Mouse (Mus musculus) natural killer cell, adult 2 months (primary cell): Measurements from ENCODE around the gene Ring1.
"Not testable (repeated sequence)": the region's sequence is repeated elsewhere in the genome, so short reads cannot be mapped to it uniquely, and the experiment has no call there.

ENCODE experiments used
- DNase-seq, 2 experiments: peaks; one replicate each; pipeline ENCODE4 v3.0.0; 2022; ENCODE audit warnings: low spot score in 2 of 2

Ring1 gene

DNA sequence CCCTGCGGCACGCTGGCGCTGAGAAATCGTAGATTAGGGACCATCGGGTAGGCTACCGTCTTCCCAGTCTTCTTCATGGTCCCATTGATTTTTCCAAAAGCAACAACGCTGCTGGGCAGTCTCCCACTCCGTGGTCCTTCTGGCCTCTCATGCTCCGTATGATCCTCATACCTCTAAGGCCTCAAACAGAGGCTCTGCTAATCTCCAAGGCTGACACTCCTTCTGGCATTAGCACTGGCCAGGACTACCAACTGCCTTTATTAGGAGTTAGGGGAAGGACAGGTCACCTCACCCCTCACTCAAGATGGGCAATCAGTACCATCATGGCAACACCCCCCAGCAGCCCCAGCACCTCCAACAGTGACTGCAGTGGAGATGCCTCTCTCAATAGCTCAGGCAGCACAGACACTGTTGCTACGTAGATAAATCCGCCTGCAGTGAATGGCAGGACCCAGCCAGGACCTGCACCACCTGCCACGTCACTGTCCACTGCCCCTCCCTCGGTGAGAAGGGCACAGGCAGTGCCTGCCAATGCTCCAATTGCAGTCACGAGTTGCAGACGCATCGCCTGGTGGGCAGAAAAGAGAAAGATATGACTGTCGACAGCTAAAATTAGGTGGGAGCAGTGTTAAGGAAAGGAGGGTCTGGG lies 4.1 kb upstream of the Ring1 start:
- DNase-seq: no peak

DNA sequence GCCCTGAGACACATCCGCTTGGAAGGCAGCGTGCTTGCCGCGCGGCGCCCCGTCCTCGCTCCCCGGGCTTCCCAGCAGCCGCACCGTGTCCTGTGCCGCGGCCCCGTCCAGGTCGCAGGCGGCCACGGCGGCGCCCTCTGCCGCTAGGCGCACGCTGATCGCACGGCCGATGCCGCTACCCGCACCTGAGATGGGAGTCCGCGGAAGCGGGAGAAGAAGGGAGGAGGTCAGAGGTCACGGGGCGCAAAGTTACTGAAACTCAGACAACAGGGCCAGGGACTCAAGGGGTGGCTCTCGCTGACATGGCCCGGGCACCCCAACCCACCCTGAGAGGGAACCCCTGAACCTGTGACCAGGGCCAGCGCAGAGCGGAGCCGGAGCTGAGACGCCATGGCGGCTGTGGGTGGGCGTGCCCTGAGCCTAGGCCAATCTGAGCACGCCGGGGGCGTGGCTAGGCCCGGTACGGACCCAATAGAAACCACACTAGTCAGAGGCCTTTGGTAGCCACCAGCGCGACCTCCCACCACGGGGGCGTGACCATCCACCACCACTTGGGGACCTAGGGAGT lies 3.3 kb upstream of the Ring1 start, which contains the start of gene H2-Ke6:
H2-Ke6 (minus strand) TSS at position 405 of the 568 bp plus-strand sequence.
- peak; percentile 82 to 89 for DNase-seq

DNA sequence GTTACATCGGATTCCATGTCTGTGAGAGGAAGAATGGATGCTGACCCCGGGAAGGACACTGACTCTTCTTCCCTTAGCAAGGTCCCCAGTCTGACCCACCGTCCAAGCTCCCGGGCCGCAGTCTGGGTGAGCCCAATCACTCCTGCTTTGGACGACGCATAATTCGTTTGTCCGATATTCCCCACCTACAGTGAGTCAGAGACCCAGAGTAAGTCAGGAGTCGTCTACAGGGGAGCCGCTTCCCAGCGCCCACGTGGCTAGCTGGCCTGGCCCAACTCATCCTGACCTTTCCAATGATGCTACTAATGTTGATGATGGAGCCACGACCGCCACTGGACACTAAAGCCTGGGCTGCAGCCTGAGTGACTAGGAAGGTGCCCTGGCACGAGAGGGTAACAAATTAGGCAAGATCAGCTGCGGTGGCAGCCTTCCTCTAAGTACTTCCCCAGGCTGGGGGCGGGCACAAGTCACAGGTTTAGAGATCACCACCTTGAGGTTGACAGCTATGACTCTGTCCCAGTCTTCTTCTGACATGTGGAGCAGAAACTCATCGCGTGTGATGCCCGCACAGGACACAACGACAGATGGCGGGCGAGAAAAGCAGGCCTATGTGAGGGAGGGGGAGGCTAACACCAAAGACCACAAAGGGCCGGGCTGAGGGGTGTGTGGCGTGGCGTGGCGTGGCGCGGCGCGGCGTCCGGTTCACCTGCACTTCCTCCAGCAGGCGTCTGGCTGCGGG lies 2.6 kb upstream of the Ring1 start:
- DNase-seq: peak; percentile 78 to 80

DNA sequence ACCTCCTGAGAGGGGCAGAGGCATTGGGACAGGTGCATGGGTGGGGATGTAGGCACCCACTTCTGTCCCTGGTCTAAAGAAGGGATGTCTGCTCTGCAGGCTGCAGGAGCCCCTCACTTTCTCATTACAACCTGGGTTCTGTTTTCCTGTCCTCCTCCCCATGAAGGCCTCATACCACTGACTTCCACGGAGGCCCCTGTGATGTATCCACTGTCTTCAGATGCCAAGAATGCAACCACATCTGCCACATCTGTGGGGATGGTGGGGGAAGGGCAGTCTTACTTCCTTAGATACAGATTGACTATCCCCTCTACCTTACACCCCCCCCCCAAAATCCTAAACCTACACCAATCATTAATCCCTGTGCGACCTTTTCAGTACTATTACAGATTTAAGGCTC lies 1.7 kb upstream of the Ring1 start:
- DNase-seq: no peak

DNA sequence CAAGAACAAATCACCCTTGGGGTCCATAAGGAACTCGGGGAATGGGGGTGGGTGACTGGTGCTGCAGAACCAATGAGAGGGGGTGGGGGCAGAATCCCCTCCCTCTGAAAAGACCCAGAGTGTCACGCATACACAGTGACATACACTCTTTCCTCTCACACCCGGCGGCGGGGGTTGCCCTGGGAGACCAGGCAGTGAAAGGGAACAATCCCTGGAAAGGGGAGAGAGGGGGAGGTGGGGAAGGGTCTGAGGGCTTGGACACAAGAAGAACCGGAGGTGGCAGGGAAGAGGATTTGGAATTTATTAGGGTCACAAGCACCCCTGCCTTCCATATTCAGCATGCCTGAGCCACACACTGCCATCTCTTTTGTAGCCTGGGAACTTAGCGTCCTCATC lies 1.3 kb upstream of the Ring1 start:
- no peak for DNase-seq

DNA sequence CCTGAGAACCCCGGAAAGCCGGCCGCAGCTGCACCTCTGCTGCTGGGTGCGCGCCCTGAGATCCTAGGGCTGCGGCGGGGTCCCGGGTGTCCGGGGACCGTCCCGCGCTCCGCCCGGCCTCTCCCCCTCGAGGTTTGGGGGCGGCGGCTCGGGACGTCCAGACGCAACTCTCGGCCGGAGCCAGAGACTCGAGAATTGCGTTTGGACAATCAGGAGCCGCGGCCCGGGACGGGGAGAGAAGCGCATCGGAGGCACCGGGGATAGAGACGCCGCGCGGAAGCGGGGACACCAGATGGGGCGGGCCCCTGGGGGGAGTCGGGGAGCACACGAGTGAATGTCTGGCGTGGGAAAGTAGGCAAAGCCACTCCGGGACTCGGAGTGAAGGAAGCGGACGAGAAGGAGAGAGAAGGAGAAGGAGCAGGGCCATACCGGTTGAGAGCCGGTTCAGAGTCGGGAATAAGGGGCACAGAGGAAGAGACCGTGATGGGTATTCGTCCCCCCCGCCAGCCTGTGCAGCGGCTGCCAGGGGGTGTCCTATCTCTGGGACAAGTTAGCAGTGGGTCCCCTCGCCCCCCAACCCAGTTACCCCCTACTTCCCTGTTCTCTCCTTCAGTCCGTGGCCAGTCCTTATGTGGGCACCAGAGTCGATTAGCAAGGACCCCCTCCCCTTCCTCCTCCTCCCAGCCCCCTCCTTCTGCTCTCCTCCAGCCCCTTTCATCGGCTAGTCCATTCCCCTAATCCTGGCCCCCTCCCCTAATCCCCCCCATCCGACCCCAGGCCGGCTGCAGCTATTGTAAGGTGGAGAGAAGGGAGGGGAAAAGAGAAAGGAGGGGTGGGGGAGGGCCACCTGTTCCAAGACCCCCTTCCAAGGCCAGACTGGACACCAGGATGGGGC lies 628 bp upstream of the Ring1 start:
- DNase-seq: no peak

DNA sequence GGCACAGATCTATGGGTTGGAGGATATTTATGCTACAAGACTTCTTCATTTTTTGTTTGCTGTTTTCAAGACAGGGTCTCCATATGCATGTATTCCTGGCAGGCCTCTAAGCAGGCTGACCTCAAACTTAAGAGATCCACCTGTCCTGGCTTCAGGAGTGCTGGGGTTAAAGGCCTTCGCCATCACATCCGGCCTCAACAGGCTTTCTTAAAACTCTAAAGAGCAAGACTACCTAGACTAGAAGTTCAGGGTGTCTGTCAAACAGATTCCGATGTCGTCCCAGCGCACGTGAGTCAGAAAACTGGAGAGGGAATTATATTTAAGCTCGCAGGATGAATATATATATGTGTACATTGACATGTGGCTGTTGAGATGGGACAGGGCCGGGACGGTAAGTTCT lies 802 bp downstream of the Ring1 start:
- DNase-seq: no peak

DNA sequence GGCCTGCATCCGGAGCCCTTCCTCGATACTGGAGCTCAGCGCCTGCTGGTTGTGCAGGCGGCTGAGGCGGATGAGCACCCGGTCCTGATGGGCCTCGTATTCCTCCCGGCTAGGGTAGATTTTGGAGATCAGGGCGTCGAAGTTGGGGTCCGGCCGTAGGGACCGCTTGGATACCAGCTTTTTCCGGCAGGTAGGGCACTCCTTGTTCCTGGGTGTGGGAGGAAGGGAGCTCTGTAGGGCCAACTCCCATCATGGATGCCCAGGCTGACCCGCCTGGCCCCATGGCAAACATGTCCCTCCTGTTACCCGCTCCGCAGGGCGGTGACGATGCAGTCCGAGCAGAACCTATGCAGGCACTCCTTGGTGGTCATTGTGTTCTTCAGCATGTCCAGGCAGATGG lies 1.5 kb downstream of the Ring1 start:
- DNase-seq: no peak

DNA sequence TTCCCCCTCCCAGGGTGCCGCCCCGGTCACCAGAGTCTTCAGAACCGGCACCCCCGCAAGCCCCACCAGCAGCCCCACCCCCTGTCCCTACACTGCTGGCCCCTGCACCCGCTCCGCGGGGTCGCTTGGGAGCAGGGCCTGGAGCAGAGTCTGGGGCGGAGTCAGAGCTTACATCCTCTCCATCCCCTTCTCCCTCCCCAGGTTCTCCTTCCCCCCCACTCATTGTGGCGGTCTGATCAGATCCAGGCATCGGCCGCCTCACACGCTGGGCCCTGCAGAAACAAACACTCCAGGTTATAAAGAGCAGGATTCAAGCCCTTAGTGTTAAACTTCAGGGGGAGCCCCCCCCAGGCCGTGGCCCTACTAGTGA lies 2.1 kb downstream of the Ring1 start:
- no peak for DNase-seq

DNA sequence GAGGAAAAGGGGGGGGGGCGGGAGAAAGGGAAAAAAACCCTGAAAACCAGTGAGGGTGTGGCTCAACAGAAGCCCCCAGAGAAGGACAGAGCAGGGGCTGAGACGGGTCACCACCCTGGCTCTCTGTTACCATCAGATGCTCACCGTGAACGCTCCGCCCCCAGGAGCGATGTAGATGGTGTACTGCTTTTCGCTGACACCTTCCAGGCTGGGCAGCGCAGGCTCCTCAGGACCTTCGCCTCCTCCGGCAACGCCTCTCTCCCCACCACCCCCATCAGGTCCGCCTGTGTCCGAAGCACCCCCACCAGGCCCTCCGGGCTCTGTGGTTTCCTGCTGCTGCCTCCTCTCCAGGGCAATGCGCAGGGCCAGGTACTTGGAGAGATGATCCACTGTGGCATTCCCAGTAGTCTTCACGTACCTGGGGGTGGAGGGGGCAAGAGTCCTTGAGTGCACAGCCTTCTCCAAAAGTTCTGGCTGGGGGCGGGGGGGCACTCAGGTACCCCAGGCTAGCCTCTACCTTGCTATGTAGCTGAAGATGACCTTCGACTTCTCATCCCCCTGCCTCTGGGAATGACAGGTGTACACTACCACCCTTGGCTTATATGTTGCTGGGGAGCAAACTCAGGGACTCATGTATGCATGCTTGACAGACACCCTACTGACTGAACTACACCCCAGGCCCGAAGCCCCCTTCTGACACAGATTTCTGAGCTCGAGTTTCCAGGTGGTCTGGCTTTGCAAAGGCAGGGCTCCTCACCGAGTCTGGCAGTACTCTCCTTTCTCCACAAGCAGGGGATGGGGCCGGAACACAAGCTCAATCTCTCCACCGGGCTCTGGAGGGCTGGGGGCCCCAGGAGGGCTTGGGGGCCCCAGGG lies 2.7 kb downstream of the Ring1 start:
- no peak for DNase-seq

DNA sequence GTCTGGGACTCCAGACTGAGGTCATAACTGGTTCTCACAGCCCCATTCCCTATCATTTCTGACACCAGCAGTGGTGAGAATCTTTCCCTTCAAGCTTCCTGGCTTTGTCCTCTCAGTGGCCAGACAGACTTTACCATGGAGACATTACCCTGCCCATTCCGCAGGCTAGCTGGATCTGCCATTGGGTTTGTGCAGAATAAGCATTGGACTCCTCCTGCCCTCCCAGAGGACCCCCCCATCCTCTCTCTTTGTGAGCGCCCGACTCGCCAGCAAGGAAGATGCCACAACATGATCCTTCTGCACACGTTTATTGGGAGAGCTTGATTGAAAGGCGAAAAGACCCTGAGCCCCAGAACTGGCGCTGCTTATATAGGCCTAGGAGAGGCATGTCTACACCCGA lies 11.0 kb downstream of the Ring1 start:
- no peak for DNase-seq

DNA sequence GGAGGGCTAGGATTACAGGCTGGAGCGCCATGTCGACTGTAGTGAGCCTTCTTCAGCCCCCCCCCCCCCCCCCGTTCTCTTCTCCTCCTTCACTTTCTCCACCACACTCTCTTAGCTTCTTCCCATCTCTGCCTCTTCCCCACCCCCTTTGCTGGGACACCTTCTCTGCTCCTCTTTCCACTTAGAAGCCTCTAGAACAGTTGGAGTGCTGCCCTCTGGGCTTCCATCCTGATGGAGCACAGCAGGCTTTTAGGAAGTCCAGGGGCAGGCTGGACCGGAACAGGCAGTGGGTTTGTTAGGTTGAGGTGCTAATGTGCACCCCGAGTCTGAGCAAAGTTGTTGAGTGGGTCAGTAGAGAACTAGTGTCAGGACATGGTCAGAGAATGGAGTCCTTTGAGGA lies 14.3 kb downstream of the Ring1 start:
- DNase-seq: no peak

DNA sequence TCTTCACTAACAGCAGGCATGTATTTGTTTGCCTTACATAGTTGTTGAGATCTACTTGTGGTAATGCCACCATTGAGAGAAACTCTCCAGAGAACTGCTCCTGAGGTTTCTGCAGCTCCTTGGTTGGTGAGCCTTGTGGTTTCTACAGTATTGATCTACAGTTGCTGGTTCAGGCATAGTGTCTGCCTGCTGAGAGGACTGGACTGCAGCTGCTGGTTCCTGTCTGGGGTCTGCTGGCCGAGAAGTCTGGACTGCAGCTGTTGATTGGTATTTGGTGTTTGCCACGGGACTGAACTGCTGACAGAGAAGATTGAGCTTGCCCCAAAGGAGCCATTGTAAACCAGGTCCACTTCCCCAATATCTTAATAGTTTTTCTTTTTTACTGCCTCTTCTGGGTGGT lies 17.9 kb downstream of the Ring1 start:
- DNase-seq: no peak

DNA sequence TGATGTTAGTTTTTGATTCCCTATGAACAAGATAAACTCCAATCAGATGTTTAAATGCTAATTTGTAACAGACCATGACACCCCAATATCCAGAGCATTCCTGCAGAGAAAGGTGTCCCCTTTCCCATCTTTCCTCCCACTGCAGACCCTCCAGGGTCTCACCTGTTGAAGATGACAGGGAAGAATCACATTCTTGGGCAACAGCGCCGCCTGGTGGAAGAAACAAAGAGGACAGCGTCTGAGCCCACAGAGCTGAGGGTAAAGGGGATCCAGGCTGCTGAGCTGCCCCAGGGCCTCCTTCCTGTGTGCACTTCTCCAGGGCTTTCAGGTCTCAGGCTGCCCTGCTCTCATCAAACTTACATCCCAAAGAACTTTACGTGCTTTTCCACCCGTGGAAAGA lies 21.1 kb downstream of the Ring1 start:
- peak in 1 of 2 experiments; percentile 63 for DNase-seq

DNA sequence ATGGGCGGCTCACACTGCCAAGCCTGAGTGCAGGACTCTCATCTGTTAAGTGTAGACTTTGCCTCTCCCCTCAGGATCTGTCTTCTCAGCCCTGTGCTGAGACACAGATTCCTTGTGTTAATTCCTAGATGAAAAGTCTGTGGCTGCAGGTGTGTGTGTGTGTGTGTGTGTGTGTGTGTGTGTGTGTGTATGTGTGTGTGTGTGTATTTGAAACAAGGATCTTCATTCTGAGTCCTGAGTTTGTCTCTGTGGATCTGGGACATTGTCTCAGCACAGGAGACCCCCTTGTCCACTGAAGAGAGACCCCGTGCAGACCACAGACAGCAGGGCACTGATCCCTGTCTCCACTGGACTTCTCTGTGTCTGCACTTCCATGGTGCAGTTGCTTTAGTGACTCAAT lies 23.7 kb downstream of the Ring1 start:
- DNase-seq: not testable (repeated sequence)

DNA sequence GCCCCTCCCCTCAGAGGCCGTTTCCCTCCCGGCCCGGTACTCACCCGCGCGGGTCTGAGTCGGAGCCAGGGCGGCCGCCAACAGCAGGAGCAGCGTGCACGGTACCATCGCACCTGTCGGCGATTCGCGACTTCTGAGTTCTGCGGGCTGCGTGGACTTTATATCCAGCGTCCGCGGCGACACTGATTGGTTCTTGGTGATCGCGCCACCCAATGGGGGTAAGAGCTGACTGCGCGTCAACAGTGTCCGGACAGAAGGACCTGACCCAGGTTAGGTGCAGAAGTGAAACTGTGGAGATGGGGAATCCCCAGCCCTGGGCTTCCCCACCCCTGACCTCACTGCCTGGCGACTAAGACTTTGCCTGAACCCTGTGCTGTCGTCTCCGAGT lies 24.3 kb downstream of the Ring1 start, which contains the start of gene H2-K1:
H2-K1 (minus strand) TSS at position 198 of the 388 bp plus-strand sequence.
- DNase-seq: peak; percentile 98 to 99

DNA sequence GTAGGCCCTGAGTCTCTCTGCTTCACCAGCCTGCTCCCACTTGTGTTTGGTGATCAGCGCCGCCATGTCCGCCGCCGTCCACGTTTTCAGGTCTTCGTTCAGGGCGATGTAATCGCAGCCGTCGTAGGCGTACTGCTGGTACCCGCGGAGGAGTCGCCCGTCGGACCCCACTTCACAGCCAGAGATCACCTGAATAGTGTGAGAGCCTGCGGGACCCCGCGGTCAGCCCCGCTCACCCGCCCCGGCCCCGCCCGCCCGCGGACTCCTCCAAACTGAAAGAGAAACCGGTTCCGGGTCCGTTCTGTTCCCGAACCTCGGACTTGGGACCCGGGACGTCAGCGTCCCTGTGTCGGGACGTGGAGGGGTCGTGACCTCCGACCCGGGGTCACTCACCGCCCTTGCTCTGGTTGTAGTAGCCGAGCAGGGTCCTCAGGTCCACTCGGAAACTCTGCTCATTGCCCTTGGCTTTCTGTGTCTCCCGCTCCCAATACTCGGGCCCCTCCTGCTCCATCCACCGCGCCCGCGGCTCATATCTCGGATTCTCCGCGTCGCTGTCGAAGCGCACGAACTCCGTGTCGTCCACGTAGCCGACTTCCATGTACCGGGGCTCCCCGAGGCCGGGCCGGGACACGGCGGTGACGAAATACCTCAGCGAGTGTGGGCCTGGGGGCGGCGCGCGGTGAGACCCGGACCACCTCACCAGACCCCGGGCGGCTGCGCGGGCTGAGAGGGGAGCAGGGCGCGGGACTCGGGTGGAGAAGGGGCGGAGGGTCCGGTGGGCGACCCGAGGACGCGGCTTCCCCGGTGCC lies 24.9 kb downstream of the Ring1 start:
- no peak for DNase-seq

DNA sequence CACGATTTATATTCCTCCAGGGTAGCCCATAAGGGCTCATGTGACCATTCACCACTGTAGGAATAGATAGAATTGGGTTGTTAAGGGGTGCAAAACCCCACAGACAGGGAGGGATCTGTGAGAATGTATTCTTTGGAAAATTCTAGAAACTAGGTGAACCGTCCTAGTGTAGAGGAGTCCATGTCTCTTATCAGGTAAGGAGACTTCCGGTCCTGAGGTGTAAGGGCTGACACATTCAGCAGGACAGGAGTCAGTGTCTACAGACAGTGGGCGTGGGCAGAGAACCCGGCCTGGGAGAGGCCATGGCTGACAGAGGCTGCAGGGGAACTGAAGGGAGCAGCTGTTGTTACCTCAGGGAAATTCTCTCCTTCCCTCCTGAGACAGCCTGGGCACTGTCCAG lies 25.8 kb downstream of the Ring1 start:
- peak; percentile 47 to 56 for DNase-seq

DNA sequence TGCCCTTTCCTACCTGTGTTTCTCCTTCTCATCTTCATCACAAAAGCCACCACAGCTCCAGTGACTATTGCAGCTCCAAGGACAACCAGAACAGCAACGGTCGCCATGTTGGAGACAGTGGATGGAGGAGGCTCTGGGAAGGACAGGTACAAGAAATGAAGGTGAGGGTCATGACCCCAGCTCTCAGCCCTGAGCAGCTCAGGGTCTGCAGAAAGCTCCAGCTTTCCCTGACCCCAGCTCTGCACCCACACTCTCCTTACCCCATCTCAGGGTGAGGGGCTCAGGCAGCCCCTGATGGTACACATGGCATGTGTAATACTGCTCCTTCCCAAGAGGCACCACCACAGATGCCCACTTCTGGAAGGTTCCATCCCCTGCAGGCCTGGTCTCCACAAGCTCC lies 27.5 kb downstream of the Ring1 start:
- DNase-seq: not testable (repeated sequence)

DNA sequence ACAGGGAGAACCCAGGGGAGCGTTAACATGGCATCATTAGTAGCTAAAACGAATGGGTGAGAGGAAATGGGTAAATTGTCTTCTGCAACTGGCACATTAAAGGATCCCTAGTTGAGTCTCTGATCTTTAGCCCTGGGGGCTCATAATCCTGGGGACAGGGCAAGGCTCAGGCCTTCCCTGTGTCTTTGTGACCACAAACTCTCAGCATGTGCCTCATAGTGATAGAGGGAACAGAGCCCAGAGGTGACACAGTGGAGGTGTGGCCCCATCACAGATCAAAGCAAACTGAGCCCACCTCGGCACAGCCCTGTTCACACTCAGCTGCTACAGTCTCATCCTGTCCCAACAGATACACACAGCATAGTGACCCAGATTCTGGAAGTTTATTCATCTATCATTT lies 28.8 kb downstream of the Ring1 start:
- DNase-seq: peak in 1 of 2 experiments; percentile 37
